Mouse (Mus musculus) embryonic facial prominence, embryonic 15.5 days (tissue): ENCODE data around the gene Prelid3b. TPM values are rescaled to one million over a fixed set of nuclear protein-coding genes. Genes with fewer than 3 reads are reported as not detected.

ENCODE experiments used
- ATAC-seq: fragments of 200-750 bp; cut with Nextera tagmentation; 2 replicates; pipeline ENCODE4 v1.8.0; 2017; ENCODE audit warnings: low read depth, moderate TSS enrichment; ENCODE audit not compliant: insufficient number of reproducible peaks, low FRiP score, low TSS enrichment
- H3K27ac ChIP-seq: fragments of 300-500 bp; sonication (generic); replicated peaks from 2 replicates; pipeline ENCODE4 v1.5.1; 2015; ENCODE audit warnings: mild to moderate bottlenecking, inconsistent platforms
- H3K27me3 ChIP-seq: fragments of 300-500 bp; sonication (generic); 2 replicates; pipeline ENCODE4 v1.6.1; 2015; ENCODE audit warnings: inconsistent platforms
- H3K36me3 ChIP-seq: fragments of 300-500 bp; sonication (generic); 2 replicates; pipeline ENCODE4 v1.6.1; 2015; ENCODE audit warnings: mild to moderate bottlenecking, inconsistent platforms
- H3K4me1 ChIP-seq: fragments of 300-500 bp; sonication (generic); 2 replicates; pipeline ENCODE4 v1.6.1; 2015; ENCODE audit warnings: inconsistent platforms
- H3K4me2 ChIP-seq: fragments of 300-500 bp; sonication (generic); replicated peaks from 2 replicates; pipeline ENCODE4 v1.6.1; 2015; ENCODE audit warnings: mild to moderate bottlenecking, inconsistent platforms
- H3K4me3 ChIP-seq: fragments of 300-500 bp; sonication (generic); replicated peaks from 2 replicates; pipeline ENCODE4 v1.5.1; 2015; ENCODE audit warnings: mild to moderate bottlenecking, inconsistent platforms
- H3K9ac ChIP-seq: fragments of 300-500 bp; sonication (generic); 2 replicates; pipeline ENCODE4 v1.6.1; 2015; ENCODE audit warnings: inconsistent platforms
- H3K9me3 ChIP-seq: fragments of 300-500 bp; sonication (generic); replicated peaks from 2 replicates; pipeline ENCODE4 v1.6.1; 2016; ENCODE audit warnings: inconsistent platforms
- WGBS: fragments of 180-500 bp; shearing (Covaris S2); methylation state at CpG from one replicate; pipeline ENCODE4 v1.1.7; 2015; 5-methylcytosine and 5-hydroxymethylcytosine counted together
- polyA plus RNA-seq: library from polyadenylated mRNA; unstranded; fragments of >200 nt; fragmentation: Nextera tagmentation; extraction: Ambion mirVana; gene quantifications from 2 replicates; pipeline ENCODE4 v1.2.1, GENCODE M21; 2015

Gene Prelid3b
- 109 and 111 TPM in 2 replicates for polyA plus RNA-seq

GRCm38 (mm10) chr2:174472818-174473549, at the start of gene Prelid3b:
TSS of gene Prelid3b (minus strand) at chr2:174473081.
- peaks cover 14% of the 10 kb centered on the region for H3K4me1 ChIP-seq
- H3K9me3 ChIP-seq = no peaks in the 10 kb centered on the region
- peak within 1 kb of the TSS; percentile 77 for H3K27ac ChIP-seq
- H3K4me3 ChIP-seq = peak within 1 kb of the TSS; percentile 84
- H3K27me3 ChIP-seq = no peaks in the 10 kb centered on the region
- peak within 1 kb of the TSS; percentile 77 for H3K9ac ChIP-seq
- peak within 1 kb of the TSS; percentile 77 for H3K4me2 ChIP-seq
- H3K36me3 ChIP-seq = peaks cover 16% of the 10 kb centered on the region; the same call in 1 of the 2 replicates
- under 1% methylated on average over 53 of the region's 53 CpGs for WGBS
- ATAC-seq = peak; percentile 98

- H3K9me3 ChIP-seq = no peaks in the 10 kb centered on the region
- 88% methylated on average over 3 of the region's 3 CpGs for WGBS
- no peaks in the 10 kb centered on the region for H3K4me1 ChIP-seq
- H3K27ac ChIP-seq = no peak overlapping the region
- no peak overlapping the region for H3K4me2 ChIP-seq
- no peaks in the 10 kb centered on the region for H3K36me3 ChIP-seq
- H3K4me3 ChIP-seq = no peak overlapping the region
- no peak overlapping the region for H3K9ac ChIP-seq
- no peak for ATAC-seq
- H3K27me3 ChIP-seq = no peaks in the 10 kb centered on the region
These were observed 49.3 kb upstream of the Prelid3b start for GRCm38 (mm10) chr2:174522134-174522533.

GRCm38 (mm10) chr2:174517141-174518079, 44.5 kb upstream of the Prelid3b start:
- no peaks in the 10 kb centered on the region for H3K27me3 ChIP-seq
- H3K4me2 ChIP-seq = no peak overlapping the region
- H3K9me3 ChIP-seq = no peaks in the 10 kb centered on the region
- no peak overlapping the region for H3K9ac ChIP-seq
- H3K4me1 ChIP-seq = no peaks in the 10 kb centered on the region
- WGBS = 67% methylated on average over 8 of the region's 8 CpGs
- no peaks in the 10 kb centered on the region for H3K36me3 ChIP-seq
- no peak for ATAC-seq
- H3K27ac ChIP-seq = no peak overlapping the region
- H3K4me3 ChIP-seq = no peak overlapping the region

DNA sequence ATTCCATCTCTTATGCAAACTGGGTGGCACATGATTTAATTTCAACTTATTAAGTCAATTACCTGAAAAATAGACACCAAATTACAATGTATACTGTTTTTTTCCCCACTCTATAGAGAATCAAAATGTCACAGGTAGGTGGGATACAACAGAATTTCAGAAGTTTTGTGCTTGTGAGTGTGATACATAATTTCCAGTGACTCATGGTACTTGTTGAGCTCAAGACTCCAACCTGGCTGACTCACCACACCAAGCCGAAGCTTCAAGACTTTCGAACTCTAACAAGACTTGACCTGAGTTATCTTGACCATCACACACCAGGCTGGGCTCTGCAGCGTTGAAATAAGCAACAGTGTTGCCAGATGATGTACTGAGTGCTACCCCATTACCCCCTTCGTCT, 42.0 kb upstream of the Prelid3b start:
- Histone ChIP-seq H3K27me3 (no peaks in the 10 kb centered on the region), H3K27ac (no peak overlapping the region), H3K36me3 (no peaks in the 10 kb centered on the region), H3K4me1 (no peaks in the 10 kb centered on the region), H3K4me2 (no peak overlapping the region), H3K9ac (no peak overlapping the region), H3K4me3 (no peak overlapping the region), H3K9me3 (no peaks in the 10 kb centered on the region)
- ATAC-seq = no peak
- WGBS = 85% methylated on average over 4 of the region's 4 CpGs

DNA sequence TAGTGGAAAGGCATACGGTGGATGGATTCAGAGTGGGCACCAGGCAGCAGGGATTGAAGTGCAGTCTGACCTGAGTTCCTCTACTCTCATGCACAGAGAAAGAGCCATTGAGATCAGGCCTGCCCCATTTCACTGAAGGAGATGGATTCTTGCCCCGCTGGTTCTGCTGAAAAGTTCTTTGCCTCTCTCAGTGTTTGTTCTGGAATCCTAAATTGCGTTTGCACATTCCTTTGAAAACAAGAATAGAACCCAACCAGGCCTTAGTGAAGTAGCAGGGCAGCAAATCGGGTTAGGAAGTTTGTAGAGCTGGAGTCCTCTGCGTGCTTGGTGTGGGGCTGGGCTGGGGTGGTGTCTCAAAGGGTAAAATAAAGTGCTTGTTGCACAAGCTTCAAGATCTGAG, 40.9 kb upstream of the Prelid3b start:
- H3K4me1 ChIP-seq = no peaks in the 10 kb centered on the region
- no peak overlapping the region for H3K27ac ChIP-seq
- WGBS = 70% methylated on average over 5 of the region's 5 CpGs
- no peaks in the 10 kb centered on the region for H3K36me3 ChIP-seq
- no peaks in the 10 kb centered on the region for H3K27me3 ChIP-seq
- no peak overlapping the region for H3K4me2 ChIP-seq
- H3K9me3 ChIP-seq = no peaks in the 10 kb centered on the region
- no peak overlapping the region for H3K9ac ChIP-seq
- H3K4me3 ChIP-seq = no peak overlapping the region
- no peak for ATAC-seq

DNA sequence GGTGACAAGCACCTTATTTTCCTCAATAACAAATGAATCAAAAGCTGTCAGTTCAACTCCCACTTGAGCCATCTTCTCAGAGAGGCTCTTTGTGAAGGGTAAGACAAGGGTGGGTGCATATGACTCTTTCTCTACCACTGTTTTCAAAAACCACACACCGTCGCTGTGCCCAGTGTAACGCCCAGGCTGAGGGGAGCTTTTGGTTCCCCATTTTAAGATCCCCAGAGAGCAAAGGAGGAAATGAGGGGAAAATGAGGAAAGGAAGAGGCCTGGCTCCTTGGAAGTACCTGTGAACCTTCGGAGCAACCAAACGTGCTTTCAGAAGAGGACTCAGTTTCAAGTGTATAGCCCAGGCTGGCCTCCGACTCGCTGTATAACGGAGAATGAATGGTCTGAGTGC, 36.9 kb upstream of the Prelid3b start:
- Histone ChIP-seq H3K4me2 (no peak overlapping the region), H3K27me3 (no peaks in the 10 kb centered on the region), H3K4me3 (no peak overlapping the region), H3K4me1 (no peaks in the 10 kb centered on the region), H3K9me3 (no peaks in the 10 kb centered on the region), H3K9ac (no peak overlapping the region), H3K36me3 (no peaks in the 10 kb centered on the region), H3K27ac (no peak overlapping the region)
- 88% methylated on average over 8 of the region's 8 CpGs for WGBS
- ATAC-seq = no peak

DNA sequence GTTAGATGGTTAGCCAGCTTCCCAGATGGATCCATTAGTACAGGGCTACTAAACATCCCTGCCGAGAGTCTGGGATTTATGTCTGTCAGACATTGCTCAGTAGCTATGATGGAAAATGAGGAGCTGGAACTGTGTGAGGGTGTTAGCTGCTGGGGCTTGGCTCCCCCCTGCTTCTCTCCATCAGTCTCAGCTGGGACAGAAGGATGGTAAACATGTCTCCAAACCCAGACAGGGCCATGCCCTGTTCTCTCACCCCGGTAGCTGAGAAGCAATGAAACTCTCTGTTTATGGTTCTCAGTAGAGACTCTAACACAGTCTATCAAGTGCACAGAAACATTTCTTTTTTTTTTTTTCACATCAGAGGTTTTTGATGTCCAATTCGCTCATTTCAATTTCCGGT, 35.1 kb upstream of the Prelid3b start:
- Histone ChIP-seq H3K4me2 (no peak overlapping the region), H3K27me3 (no peaks in the 10 kb centered on the region), H3K36me3 (no peaks in the 10 kb centered on the region), H3K27ac (no peak overlapping the region), H3K9ac (no peak overlapping the region), H3K9me3 (no peaks in the 10 kb centered on the region), H3K4me3 (no peak overlapping the region), H3K4me1 (no peaks in the 10 kb centered on the region)
- no peak for ATAC-seq
- WGBS = 82% methylated on average over 4 of the region's 4 CpGs

- no peak overlapping the region for H3K27ac ChIP-seq
- ATAC-seq = no peak
- no peaks in the 10 kb centered on the region for H3K9me3 ChIP-seq
- no peak overlapping the region for H3K4me3 ChIP-seq
- H3K36me3 ChIP-seq = no peaks in the 10 kb centered on the region
- no peaks in the 10 kb centered on the region for H3K4me1 ChIP-seq
- WGBS = 82% methylated on average over 25 of the region's 25 CpGs
- H3K9ac ChIP-seq = no peak overlapping the region
- H3K27me3 ChIP-seq = no peaks in the 10 kb centered on the region
- H3K4me2 ChIP-seq = no peak overlapping the region
These were observed 30.1 kb upstream of the Prelid3b start for GRCm38 (mm10) chr2:174502831-174503460.

DNA sequence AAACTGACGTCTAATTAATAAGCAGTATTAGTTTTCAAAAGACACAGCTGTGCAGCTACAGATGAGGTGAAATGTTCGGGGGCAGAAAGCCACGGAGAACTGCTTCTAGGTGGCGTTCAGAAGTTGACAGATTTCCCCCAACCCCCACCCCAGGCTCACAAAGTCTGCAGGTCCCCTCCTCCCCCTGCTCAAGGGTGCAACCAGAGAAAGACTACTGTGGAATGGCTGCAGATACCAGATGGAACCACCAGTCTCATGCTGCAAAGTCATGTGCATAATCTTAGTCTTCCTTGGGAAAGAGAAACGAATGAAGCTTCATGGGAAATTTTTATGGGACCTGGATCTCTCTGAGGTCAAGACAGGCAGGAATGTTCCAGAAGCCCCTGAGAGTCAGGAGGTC, 29.4 kb upstream of the Prelid3b start:
- H3K27me3 ChIP-seq = no peaks in the 10 kb centered on the region
- 46% methylated on average over 5 of the region's 5 CpGs for WGBS
- no peaks in the 10 kb centered on the region for H3K9me3 ChIP-seq
- no peak overlapping the region for H3K27ac ChIP-seq
- no peak overlapping the region for H3K4me3 ChIP-seq
- no peaks in the 10 kb centered on the region for H3K4me1 ChIP-seq
- H3K36me3 ChIP-seq = no peaks in the 10 kb centered on the region
- no peak overlapping the region for H3K9ac ChIP-seq
- no peak overlapping the region for H3K4me2 ChIP-seq
- no peak for ATAC-seq

DNA sequence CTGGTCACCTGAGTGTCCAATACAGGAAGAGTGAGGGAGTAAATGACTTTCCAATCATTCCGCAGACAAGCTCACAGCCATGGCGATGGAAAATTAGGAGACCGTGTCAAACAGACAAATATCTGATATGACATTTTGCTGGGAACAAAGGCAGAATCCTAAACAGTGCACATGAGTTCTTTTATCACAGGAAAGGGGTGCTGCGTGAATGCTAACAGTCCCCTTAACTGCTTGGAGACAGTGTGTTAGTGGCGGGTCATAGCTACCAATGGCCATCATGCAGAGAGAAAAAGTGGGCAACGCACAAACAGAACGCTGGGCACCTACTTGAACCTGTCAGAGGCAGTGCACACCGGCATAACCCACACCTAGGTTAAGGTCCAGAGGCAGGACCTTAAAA, 28.6 kb upstream of the Prelid3b start:
- no peak overlapping the region for H3K4me3 ChIP-seq
- WGBS = 83% methylated on average over 8 of the region's 8 CpGs
- no peak overlapping the region for H3K27ac ChIP-seq
- H3K4me2 ChIP-seq = no peak overlapping the region
- ATAC-seq = no peak
- no peak overlapping the region for H3K9ac ChIP-seq
- no peaks in the 10 kb centered on the region for H3K9me3 ChIP-seq
- H3K36me3 ChIP-seq = no peaks in the 10 kb centered on the region
- H3K27me3 ChIP-seq = no peaks in the 10 kb centered on the region
- H3K4me1 ChIP-seq = no peaks in the 10 kb centered on the region

DNA sequence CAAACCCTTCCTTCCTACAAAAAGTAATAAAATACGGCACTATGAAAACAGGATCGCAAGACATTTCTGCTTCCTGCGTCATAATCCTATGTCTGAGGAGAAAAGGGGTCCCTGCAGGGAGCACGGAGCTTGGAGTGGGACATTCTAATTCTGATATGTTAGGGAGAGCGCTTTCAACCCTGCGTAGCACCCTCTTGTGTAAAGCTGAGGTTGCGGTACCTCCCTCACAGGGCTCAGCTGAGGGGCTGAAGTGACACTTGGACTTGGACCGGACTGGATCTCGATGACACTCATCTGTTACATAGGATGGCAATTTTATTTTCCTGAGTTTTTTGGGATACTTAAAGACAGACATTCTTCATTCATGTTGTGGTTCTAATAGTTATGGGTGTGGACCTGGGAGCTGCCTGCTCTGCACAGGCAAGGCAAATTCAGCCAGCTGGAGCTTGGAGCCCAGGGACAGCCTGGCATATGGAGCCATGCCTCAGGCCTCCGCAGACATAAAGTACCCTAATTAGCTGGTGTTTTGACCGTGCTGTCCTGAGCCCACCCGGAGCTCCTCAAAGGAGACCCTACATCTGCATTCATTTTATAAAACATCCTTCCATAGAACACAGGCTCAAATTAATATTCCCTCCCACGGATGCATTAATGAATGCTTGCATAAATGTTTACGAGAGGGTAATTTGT, 28.1 kb upstream of the Prelid3b start:
- ATAC-seq = peak; percentile 51; the same call in 1 of the 2 replicates
- no peaks in the 10 kb centered on the region for H3K4me1 ChIP-seq
- H3K27me3 ChIP-seq = no peaks in the 10 kb centered on the region
- no peak overlapping the region for H3K4me2 ChIP-seq
- H3K9ac ChIP-seq = no peak overlapping the region
- WGBS = 72% methylated on average over 14 of the region's 14 CpGs
- no peak overlapping the region for H3K27ac ChIP-seq
- no peak overlapping the region for H3K4me3 ChIP-seq
- H3K9me3 ChIP-seq = no peaks in the 10 kb centered on the region
- no peaks in the 10 kb centered on the region for H3K36me3 ChIP-seq
